Mouse (Mus musculus): ENCODE data around the gene Fanca. TPM values are rescaled to one million over a fixed set of nuclear protein-coding genes. Genes with fewer than 3 reads are reported as not detected.
"Not testable (repeated sequence)": the region's sequence is repeated elsewhere in the genome, so short reads cannot be mapped to it uniquely, and the experiment has no call there.

Fanca gene
- polyA plus RNA-seq, 1 experiment from 2014 or later, result 32.2 TPM

- 72% methylated on average over 7 of the region's 7 CpGs for WGBS (ENCODE audit: insufficient replicate concordance)
- Histone ChIP-seq H3K4me1 (no peaks in the 10 kb centered on the region; the same call in 1 of the 2 replicates), H3K27me3 (replicated peaks) (no peaks in the 10 kb centered on the region), H3K4me2 (no peak overlapping the region), H3K9ac (no peak overlapping the region), H3K27ac (no peak overlapping the region), H3K36me3 (peaks cover 36% of the 10 kb centered on the region), H3K9me3 (replicated peaks) (no peaks in the 10 kb centered on the region), H3K4me3 (no peak overlapping the region)
- no peak for ATAC-seq
Observed at GRCm38 (mm10) chr8:123242107-123242923, 76.1 kb downstream of the Fanca start.

- Histone ChIP-seq H3K4me3 (no peak overlapping the region), H3K9ac (no peak overlapping the region), H3K9me3 (replicated peaks) (no peaks in the 10 kb centered on the region), H3K36me3 (peaks cover 8% of the 10 kb centered on the region; the same call in 1 of the 2 replicates), H3K27ac (no peak overlapping the region), H3K27me3 (replicated peaks) (peaks cover 15% of the 10 kb centered on the region), H3K4me1 (peaks cover 21% of the 10 kb centered on the region), H3K4me2 (no peak overlapping the region)
- no peak for ATAC-seq
- WGBS (ENCODE audit: insufficient replicate concordance), result 79% methylated on average over 10 of the region's 10 CpGs
Observed at GRCm38 (mm10) chr8:123239398-123239797, 79.0 kb downstream of the Fanca start.

- ATAC-seq, result peak; percentile 86
- peak within 1 kb of the TSS; percentile 91 for H3K4me2 ChIP-seq
- H3K27ac ChIP-seq, result no peak within 1 kb of the TSS
- no peaks in the 10 kb centered on the region for H3K36me3 ChIP-seq
- 2% methylated on average over 57 of the region's 57 CpGs for WGBS (ENCODE audit: insufficient replicate concordance)
- peak within 1 kb of the TSS; percentile 64 for H3K9ac ChIP-seq
- H3K4me1 ChIP-seq, result peaks cover 21% of the 10 kb centered on the region
- no peaks in the 10 kb centered on the region for H3K9me3 ChIP-seq (replicated peaks)
- H3K27me3 ChIP-seq (replicated peaks), result peaks cover 31% of the 10 kb centered on the region
- peak within 1 kb of the TSS; percentile 64 for H3K4me3 ChIP-seq
Observed at GRCm38 (mm10) chr8:123235520-123236497, 82.6 kb downstream of the Fanca start, which contains the start of gene Spata2l. Spata2l (minus strand) TSS chr8:123236233.

GRCm38 (mm10) chr8:123234918-123235519 is 83.4 kb downstream of the Fanca start:
- Histone ChIP-seq H3K4me3 (peak overlapping the region; percentile 64), H3K9ac (peak overlapping the region; percentile 64; the same call in 1 of the 2 replicates)
- no peak for ATAC-seq

GRCm38 (mm10) chr8:123233760-123234159 is 84.6 kb downstream of the Fanca start:
- Histone ChIP-seq H3K4me2 (no peak overlapping the region), H3K4me1 (peaks cover 21% of the 10 kb centered on the region), H3K27ac (no peak overlapping the region), H3K27me3 (replicated peaks) (peaks cover 31% of the 10 kb centered on the region), H3K36me3 (peaks cover 7% of the 10 kb centered on the region), H3K9ac (no peak overlapping the region), H3K9me3 (replicated peaks) (no peaks in the 10 kb centered on the region), H3K4me3 (no peak overlapping the region)
- 73% methylated on average over 11 of the region's 11 CpGs for WGBS (ENCODE audit: insufficient replicate concordance)
- ATAC-seq, result no peak

More at GRCm38 (mm10) chr8:123234918-123235519, 83.4 kb downstream of the Fanca start:
- Histone ChIP-seq H3K4me1 (peaks cover 21% of the 10 kb centered on the region), H3K27ac (no peak overlapping the region), H3K9me3 (replicated peaks) (no peaks in the 10 kb centered on the region), H3K27me3 (replicated peaks) (peaks cover 31% of the 10 kb centered on the region), H3K4me2 (peak overlapping the region; percentile 91), H3K36me3 (no peaks in the 10 kb centered on the region)
- 35% methylated on average over 13 of the region's 13 CpGs for WGBS (ENCODE audit: insufficient replicate concordance)

- H3K27ac ChIP-seq, result no peak overlapping the region
- H3K27me3 ChIP-seq (replicated peaks), result peaks cover 31% of the 10 kb centered on the region
- no peak overlapping the region for H3K4me2 ChIP-seq
- no peaks in the 10 kb centered on the region for H3K9me3 ChIP-seq (replicated peaks)
- H3K9ac ChIP-seq, result no peak overlapping the region
- WGBS (ENCODE audit: insufficient replicate concordance), result 56% methylated on average over 13 of the region's 13 CpGs
- peaks cover 11% of the 10 kb centered on the region for H3K36me3 ChIP-seq
- no peak overlapping the region for H3K4me3 ChIP-seq
- no peak for ATAC-seq
- peaks cover 21% of the 10 kb centered on the region for H3K4me1 ChIP-seq
Observed at GRCm38 (mm10) chr8:123233300-123233699, 85.1 kb downstream of the Fanca start.

GRCm38 (mm10) chr8:123232553-123232952 is 85.8 kb downstream of the Fanca start:
- no peak for ATAC-seq

GRCm38 (mm10) chr8:123231742-123232141 is 86.6 kb downstream of the Fanca start:
- WGBS (ENCODE audit: insufficient replicate concordance), result 72% methylated on average over 5 of the region's 5 CpGs
- Histone ChIP-seq H3K4me2 (no peak overlapping the region), H3K36me3 (peaks cover 25% of the 10 kb centered on the region), H3K4me3 (no peak overlapping the region), H3K4me1 (peaks cover 21% of the 10 kb centered on the region), H3K27ac (no peak overlapping the region), H3K27me3 (replicated peaks) (peaks cover 31% of the 10 kb centered on the region), H3K9ac (no peak overlapping the region), H3K9me3 (replicated peaks) (no peaks in the 10 kb centered on the region)
- no peak for ATAC-seq

More at GRCm38 (mm10) chr8:123232553-123232952, 85.8 kb downstream of the Fanca start:
- WGBS (ENCODE audit: insufficient replicate concordance), result 43% methylated on average over 7 of the region's 7 CpGs
- Histone ChIP-seq H3K9me3 (replicated peaks) (no peaks in the 10 kb centered on the region), H3K27ac (no peak overlapping the region), H3K4me3 (no peak overlapping the region), H3K4me1 (peaks cover 21% of the 10 kb centered on the region), H3K4me2 (no peak overlapping the region), H3K27me3 (replicated peaks) (peaks cover 31% of the 10 kb centered on the region), H3K9ac (no peak overlapping the region), H3K36me3 (peaks cover 18% of the 10 kb centered on the region)

GRCm38 (mm10) chr8:123230326-123230725 is 88.0 kb downstream of the Fanca start:
- peaks cover 25% of the 10 kb centered on the region for H3K27me3 ChIP-seq (replicated peaks)
- H3K4me2 ChIP-seq; H3K4me3 ChIP-seq; H3K9me3 ChIP-seq (replicated peaks); H3K27ac ChIP-seq; ATAC-seq; H3K9ac ChIP-seq: not testable (repeated sequence)
- H3K36me3 ChIP-seq, result peaks cover 25% of the 10 kb centered on the region
- 65% methylated on average over 11 of the region's 11 CpGs for WGBS (ENCODE audit: insufficient replicate concordance)
- H3K4me1 ChIP-seq, result peaks cover 16% of the 10 kb centered on the region

- H3K36me3 ChIP-seq, result peaks cover 25% of the 10 kb centered on the region
- 71% methylated on average over 1 of the region's 1 CpGs for WGBS (ENCODE audit: insufficient replicate concordance)
- H3K4me3 ChIP-seq, result no peak overlapping the region
- H3K27ac ChIP-seq, result no peak overlapping the region
- peaks cover 6% of the 10 kb centered on the region for H3K27me3 ChIP-seq (replicated peaks)
- H3K9me3 ChIP-seq (replicated peaks), result no peaks in the 10 kb centered on the region
- no peak overlapping the region for H3K4me2 ChIP-seq
- H3K4me1 ChIP-seq, result peaks cover 19% of the 10 kb centered on the region
- H3K9ac ChIP-seq, result no peak overlapping the region
- ATAC-seq, result no peak
Observed at GRCm38 (mm10) chr8:123228416-123228815, 90.0 kb downstream of the Fanca start.
